Mouse (Mus musculus): ENCODE measurements around the gene Zic4. TPM values are rescaled to one million over a fixed set of nuclear protein-coding genes. Genes with fewer than 3 reads are reported as not detected.

The Zic4 gene
- total RNA-seq, 2 experiments from 2014 or later, result 2.8 to 3.3 TPM

DNA sequence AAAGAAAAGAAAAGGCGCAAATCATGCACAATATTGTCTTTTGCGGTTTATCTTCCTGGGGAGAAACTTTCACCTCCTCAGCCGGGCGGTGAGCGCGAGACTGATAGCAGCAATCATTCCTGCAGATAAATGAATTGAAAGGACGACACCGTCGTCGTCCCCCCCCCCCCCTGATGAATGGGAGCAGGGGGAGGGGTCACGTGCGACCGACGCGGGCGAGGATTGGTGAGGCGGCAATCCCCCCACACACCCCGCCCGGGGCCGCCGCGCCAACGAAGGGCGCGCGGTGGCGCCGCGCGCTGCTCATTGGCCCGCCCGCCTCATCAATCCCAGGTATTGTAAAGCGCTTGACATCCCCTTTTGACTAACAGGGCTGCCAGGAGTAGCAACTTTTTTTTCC lies 3.5 kb downstream of the Zic4 start, which contains the start of gene Zic1:
Zic1 (minus strand) TSS at position 147 of the 400 bp plus-strand sequence.
- no peak; the same call in 1 of the 2 replicates for TF ChIP-seq CTCF (conservative IDR thresholded peaks at IDR 0.05)
- H3K4me3 ChIP-seq, result peak within 1 kb of the TSS; percentile 49
- no peak for DNase-seq (ENCODE audit: low spot score in 2 of 2)
- peak within 1 kb of the TSS; percentile 59 for H3K27ac ChIP-seq

DNA sequence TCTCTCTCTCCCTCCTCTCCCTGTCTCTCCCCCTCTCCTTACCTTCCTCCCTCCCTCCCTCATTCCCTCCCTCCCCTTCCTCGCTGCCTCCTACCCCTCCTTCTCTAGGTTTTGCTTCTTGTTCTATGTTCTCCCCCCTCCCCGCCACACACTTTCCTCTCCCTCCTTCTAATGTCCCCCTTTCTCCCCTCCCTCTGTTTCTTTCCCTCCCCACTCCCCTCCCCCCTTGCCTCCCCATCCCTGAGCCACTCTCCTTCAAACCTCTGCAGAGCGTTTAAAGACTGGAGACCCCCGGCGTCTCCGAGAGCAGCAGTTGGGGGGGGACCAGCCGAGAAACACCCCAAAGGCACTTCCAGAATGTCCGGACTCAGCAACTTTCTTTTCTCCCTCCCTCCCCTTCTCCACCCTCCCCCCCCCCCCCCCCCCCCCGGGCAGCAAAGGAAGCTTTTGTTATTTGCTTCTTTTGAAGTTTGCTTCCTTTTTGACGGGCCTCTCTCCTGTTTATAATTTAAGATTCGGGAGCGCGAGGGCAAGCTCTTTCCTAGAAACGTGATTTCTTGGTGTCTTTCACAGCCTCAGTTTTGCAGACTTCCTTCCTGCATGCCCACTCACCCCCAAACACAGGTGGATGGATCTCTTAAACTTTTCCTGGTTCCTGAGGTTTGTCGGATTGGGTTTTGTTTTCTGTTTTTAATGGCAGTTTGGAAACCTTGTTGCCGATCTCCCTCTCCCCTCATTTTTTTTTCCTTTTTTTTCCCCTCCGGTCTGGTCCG lies 4.2 kb downstream of the Zic4 start:
- DNase-seq (ENCODE audit: low spot score in 2 of 2), result no peak
- Histone ChIP-seq H3K4me3 (peak overlapping the region; percentile 24; the same call in 1 of the 2 replicates), H3K27ac (0 out of 2 replicates have a peak overlapping the region, but pooled peaks have one; percentile 28)
- no peak for TF ChIP-seq CTCF (conservative IDR thresholded peaks at IDR 0.05)

DNA sequence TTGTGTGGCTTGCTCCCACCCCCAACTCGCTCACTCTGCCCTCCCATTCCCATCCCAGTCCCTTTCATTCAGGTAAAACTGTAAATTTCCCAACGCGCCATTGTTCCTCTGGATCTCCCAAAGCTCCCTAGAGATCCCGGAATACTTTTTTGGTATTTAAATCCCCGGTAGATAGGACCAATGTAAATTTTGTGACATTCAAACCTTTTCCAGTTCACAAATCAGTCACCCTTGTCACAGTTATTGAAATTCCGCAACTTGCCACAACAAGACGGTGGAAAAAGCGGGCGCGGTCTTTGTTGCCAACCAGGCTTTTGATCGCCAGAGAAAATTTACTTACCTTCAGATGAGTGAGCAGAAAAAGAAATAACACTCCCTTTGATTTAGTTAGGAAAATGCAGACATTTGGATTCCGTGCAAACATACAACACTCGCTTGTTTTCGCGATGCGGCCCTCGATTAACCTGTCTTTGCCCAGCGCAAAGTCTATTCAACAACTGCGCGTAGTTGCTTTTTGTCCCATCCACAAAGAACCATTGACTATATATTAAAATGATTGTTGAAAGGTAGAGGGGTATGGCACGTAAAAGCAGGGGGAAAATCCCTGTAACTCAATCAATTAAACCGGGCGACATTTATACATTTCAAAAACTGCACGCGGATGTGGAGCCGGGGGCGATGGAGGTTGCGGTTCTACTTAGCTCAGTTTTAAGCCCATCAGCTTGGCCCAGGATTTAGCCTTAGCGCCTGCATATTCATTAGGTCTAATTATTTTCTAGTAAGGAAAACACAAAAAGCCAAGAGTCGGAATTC lies 5.0 kb downstream of the Zic4 start:
- 0 out of 2 replicates have a peak overlapping the region, but pooled peaks have one; percentile 28 for H3K27ac ChIP-seq
- H3K4me3 ChIP-seq, result peak overlapping the region; percentile 24; the same call in 1 of the 2 replicates
- no peak for DNase-seq (ENCODE audit: low spot score in 2 of 2)
- TF ChIP-seq CTCF (conservative IDR thresholded peaks at IDR 0.05), result no peak

DNA sequence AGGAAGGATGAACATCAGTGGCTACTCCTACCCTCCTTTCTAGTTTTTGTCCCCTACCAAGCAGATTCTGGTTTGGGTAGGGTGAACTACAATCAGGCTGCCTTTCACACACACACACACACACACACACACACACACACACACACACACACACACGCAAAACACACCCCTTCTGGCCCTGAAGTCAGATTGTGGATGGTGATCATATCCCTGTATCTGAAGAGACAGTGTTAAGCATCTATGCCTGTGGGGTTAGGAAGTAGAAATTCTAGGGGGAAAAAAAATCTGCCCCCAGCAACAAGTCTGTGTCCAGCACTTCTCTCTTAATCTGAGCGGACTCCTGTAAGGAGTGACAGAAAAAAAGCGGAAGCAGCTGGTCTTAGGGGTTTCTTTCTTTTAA lies 5.9 kb downstream of the Zic4 start:
- no peak for TF ChIP-seq CTCF (conservative IDR thresholded peaks at IDR 0.05)
- H3K4me3 ChIP-seq, result no peak overlapping the region
- no peak overlapping the region for H3K27ac ChIP-seq
- DNase-seq (ENCODE audit: low spot score in 2 of 2), result no peak

DNA sequence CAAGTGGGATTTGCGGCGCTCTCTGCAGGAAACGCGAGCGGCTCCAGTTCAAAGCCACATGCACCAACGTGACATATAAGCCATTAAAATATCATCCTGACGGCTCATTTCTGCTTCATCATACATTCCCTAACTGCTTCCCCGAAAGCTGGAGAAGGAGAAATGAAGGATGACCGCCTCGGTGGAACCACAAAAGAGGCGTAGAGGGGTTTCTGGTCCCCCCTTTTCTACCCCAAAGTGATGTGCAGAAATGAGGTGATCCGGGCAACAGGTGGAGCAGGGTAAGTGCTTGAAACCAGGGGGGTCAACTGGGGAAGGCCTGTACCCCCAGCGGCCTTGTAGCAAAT lies 6.7 kb downstream of the Zic4 start:
- Histone ChIP-seq H3K27ac (no peak overlapping the region), H3K4me3 (no peak overlapping the region)
- TF ChIP-seq CTCF (conservative IDR thresholded peaks at IDR 0.05), result no peak
- DNase-seq (ENCODE audit: low spot score in 2 of 2), result no peak

DNA sequence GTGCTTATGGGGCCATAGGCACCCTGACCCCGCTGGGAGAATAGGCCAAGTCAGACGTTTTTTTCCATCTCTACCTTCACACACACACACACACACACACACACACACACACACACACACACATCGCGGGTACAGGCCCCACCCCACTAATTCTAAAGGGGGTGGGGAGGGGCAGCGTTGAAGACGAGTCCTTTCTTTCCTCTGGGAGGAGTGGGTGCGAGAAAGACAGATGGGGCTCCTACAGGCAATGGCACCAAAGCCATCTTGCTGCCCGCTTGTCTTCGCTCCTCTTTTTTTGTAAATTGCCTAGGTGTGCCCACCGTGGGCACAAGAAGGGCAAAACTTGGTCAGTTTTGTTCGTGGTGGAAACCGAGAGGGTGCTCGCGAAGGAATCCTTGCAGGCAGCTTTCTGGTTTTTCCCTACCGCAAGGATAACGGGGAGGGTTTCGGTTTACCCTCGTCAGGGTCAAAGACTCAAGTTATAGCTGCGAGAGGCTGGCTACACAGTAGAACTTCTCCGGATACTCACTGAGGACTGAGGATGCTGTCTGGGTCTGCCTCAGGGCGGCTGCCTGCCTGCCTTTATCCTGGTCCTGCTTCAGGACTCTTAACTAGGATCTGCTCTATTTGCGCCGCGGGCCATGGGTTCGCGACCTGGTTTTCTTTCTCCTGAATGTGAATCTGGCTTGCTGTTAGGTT lies 7.2 kb downstream of the Zic4 start:
- Histone ChIP-seq H3K4me3 (peak overlapping the region; percentile 0; the same call in 1 of the 2 replicates), H3K27ac (no peak overlapping the region; the same call in 1 of the 2 replicates)
- DNase-seq (ENCODE audit: low spot score in 2 of 2), result no peak
- TF ChIP-seq CTCF (conservative IDR thresholded peaks at IDR 0.05), result no peak

DNA sequence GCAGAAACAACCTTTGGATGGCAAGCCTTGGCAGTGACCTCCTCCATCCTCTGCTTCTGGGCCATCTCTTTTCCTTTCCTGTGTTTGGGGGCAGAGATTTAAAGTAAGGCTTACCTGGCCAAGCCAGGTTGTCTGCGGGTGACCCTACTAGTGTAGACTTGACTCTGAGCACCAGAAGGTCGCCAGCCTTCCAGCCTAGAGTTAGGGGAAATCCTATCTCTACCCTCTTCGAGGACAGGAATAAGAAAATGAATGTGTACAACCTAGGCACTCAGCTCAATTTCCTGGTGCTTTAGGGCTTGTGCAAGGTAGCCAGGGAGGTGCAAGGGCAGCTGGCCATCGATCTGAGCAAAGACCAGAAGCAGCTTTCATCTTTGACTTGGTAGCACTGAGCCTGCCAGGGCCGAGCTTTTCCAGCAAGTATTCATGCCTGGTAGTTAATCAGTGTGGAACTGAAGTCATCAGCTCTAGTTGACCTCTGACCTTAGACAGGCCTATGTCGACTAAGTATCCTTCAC lies 8.0 kb downstream of the Zic4 start:
- TF ChIP-seq CTCF (conservative IDR thresholded peaks at IDR 0.05), result no peak
- H3K4me3 ChIP-seq, result no peak overlapping the region
- H3K27ac ChIP-seq, result no peak overlapping the region
- DNase-seq (ENCODE audit: low spot score in 2 of 2), result no peak

DNA sequence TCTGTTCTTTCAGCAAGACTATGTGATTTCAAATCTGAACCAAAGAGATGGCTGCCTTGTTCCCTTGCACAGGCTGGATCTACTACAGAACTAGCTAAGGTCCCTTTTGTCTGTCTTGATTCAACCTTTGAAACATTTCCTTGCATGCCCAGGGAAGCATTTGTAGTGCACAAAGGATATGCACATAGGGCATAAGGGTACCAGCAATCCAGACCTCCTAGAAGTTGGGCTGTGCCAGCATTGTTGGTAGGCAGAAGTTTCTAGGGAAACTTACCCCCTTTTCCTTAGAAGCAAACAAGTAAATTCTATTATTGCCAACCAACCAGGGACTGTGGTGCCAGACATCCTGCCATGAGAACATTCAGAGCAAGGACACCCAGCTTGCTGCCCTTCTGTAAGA lies 8.8 kb downstream of the Zic4 start:
- DNase-seq (ENCODE audit: low spot score in 2 of 2), result no peak
- no peak for TF ChIP-seq CTCF (conservative IDR thresholded peaks at IDR 0.05)
- H3K27ac ChIP-seq, result no peak overlapping the region
- no peak overlapping the region for H3K4me3 ChIP-seq

DNA sequence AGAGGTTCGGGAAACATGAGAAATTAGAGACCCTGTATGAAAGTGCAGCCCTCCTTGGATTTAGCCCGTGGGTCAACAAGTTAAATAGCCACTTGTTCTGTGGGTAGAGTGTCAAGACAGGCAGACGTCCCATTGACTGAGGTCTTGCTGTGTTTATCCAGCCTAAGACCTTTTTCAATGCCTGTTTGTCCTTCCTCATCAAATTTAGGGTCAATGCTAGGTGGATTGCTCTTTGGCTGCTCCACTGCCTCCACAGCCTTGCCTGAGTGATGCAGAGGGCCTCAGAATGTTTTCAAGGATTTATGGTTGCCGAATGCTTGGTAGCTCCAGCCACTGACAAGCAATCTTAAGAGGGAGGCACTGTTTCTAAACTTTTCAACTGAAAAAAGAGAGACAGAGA lies 9.4 kb downstream of the Zic4 start:
- no peak overlapping the region for H3K27ac ChIP-seq
- H3K4me3 ChIP-seq, result no peak overlapping the region
- TF ChIP-seq CTCF (conservative IDR thresholded peaks at IDR 0.05), result no peak
- no peak for DNase-seq (ENCODE audit: low spot score in 2 of 2)

DNA sequence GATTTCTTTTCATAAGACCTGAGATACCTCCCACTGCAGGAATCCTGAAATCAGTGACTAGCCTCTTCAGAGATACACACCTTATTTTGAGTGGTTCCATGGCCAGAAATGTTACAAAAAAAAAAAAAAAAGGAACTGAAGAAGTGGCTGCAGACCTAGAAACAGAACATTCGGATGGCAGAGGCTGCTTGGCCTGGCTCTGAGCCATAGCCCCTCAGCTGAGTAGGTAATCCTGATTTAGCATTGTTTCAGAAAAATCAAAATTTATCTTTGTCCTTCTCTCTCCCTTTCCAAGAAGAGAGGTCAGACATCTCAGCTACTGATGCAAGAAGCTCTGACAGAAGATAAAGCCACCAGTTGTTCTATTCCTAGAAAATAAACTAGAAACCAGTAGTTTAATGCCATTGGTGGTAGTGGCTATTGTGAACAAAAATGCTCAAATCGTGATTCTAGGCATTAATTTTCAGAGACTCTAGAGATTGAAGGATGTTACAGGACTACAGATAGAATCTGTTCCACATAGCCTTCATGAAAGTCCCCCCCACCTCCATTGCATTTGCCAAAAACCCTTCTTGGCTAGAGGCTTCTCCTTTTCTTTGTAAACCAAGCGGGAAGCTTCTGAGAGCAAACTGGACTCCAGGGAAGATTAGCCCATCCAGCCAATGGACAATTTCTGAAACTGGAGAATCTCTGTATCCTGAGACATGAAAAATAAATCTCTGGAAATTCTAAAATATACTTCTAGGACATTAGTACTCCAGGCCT lies 11.8 kb downstream of the Zic4 start:
- H3K27ac ChIP-seq, result no peak overlapping the region
- DNase-seq (ENCODE audit: low spot score in 2 of 2), result no peak
- no peak for TF ChIP-seq CTCF (conservative IDR thresholded peaks at IDR 0.05)

DNA sequence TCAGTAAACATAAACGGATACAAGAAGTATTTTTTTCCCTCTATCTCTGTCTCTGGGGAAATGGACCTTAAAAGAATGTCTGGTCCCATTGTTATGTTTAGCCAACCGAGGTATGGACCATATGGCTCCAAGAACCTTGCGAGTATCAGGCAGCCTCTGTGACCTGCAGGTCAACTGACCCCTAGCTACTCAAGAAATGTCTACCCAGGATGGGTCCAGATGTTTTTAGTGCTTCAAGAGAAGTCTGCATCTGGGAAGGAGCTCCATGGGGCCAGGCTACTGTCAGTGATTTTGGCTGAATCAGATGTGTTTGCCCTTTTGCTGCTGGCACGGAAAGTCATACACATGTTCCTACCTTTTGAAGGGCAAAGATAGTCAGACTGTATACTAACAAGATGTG lies 12.5 kb downstream of the Zic4 start:
- DNase-seq (ENCODE audit: low spot score in 2 of 2), result no peak
- TF ChIP-seq CTCF (conservative IDR thresholded peaks at IDR 0.05), result no peak
- Histone ChIP-seq H3K27ac (no peak overlapping the region), H3K4me3 (no peak overlapping the region)

More for the DNA sequence above, 11.8 kb downstream of the Zic4 start:
- no peak overlapping the region for H3K4me3 ChIP-seq

Measured in layer of hippocampus, adult 2 months (tissue).